Mouse (Mus musculus): ENCODE results near the gene Col16a1.

DNA sequence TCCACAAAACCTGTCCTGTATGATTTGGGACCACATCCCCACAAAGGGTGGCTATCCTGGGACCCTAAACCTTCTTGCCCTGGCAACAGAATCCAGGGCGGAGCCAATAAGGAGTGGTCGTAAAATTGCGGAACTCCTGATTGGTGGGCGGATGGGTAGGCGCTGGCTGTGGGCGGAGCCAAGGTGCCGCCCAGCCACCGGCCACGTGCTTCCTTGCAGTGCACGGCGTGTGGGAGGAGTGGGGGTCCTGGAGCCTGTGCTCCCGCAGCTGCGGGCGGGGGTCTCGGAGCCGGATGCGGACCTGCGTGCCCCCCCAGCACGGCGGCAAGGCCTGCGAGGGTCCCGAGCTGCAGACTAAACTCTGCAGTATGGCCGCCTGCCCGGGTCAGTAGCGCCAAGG lies 41.1 kb upstream of the Col16a1 start:
- TF ChIP-seq CTCF (IDR thresholded peaks at IDR 0.05; ENCODE audit: borderline replicate concordance, insufficient read depth, low read depth, low read length) (no peak), POLR2A (IDR thresholded peaks at IDR 0.05; ENCODE audit: borderline replicate concordance, insufficient read depth, low read length) (no peak)

Data from cerebellum, adult 2 months (tissue).